Mouse (Mus musculus): ENCODE measurements at regions not wholly inside any gene's neighbourhood (a gene's known extent, or its start where the extent isn't known, plus 50 kb on each side); places are given as distances from the start of the nearest gene placed in this dataset.

- H3K27ac ChIP-seq (ENCODE audit: control insufficient read depth, insufficient read depth, low read depth, low read length), result no peak overlapping the region
- no peak overlapping the region for H3K4me3 ChIP-seq (ENCODE audit: control insufficient read depth, low read depth, low read length)
- no peaks in the 10 kb centered on the region for H3K4me1 ChIP-seq (ENCODE audit: control insufficient read depth, insufficient read depth, low read length)
- no peaks in the 10 kb centered on the region for H3K27me3 ChIP-seq (ENCODE audit: control insufficient read depth, insufficient read depth, low read length)
- no peak for TF ChIP-seq CTCF (IDR thresholded peaks at IDR 0.05; ENCODE audit: control insufficient read depth, insufficient read depth, insufficient replicate concordance, low read depth, low read length)
- H3K36me3 ChIP-seq (ENCODE audit: control insufficient read depth, insufficient read depth, low read length), result no peaks in the 10 kb centered on the region
These were observed 129.2 kb upstream of the Sox11 start for GRCm38 (mm10) chr12:27471557-27471956.

- Histone ChIP-seq H3K4me3 (ENCODE audit: control insufficient read depth, low read depth, low read length) (no peak overlapping the region), H3K4me1 (ENCODE audit: control insufficient read depth, insufficient read depth, low read length) (no peaks in the 10 kb centered on the region), H3K27me3 (ENCODE audit: control insufficient read depth, insufficient read depth, low read length) (no peaks in the 10 kb centered on the region), H3K36me3 (ENCODE audit: control insufficient read depth, insufficient read depth, low read length) (no peaks in the 10 kb centered on the region), H3K27ac (ENCODE audit: control insufficient read depth, insufficient read depth, low read depth, low read length) (no peak overlapping the region)
- no peak for TF ChIP-seq POLR2A (IDR thresholded peaks at IDR 0.05; ENCODE audit: control insufficient read depth, low read depth, low read length)
- TF ChIP-seq CTCF (IDR thresholded peaks at IDR 0.05; ENCODE audit: control insufficient read depth, insufficient read depth, insufficient replicate concordance, low read depth, low read length), result no peak
These were observed 128.0 kb upstream of the Sox11 start for GRCm38 (mm10) chr12:27470346-27470745.

GRCm38 (mm10) chr12:27468782-27469181, 126.4 kb upstream of the Sox11 start:
- Histone ChIP-seq H3K4me1 (ENCODE audit: control insufficient read depth, insufficient read depth, low read length) (no peaks in the 10 kb centered on the region), H3K36me3 (ENCODE audit: control insufficient read depth, insufficient read depth, low read length) (no peaks in the 10 kb centered on the region), H3K4me3 (ENCODE audit: control insufficient read depth, low read depth, low read length) (no peak overlapping the region), H3K27ac (ENCODE audit: control insufficient read depth, insufficient read depth, low read depth, low read length) (no peak overlapping the region), H3K27me3 (ENCODE audit: control insufficient read depth, insufficient read depth, low read length) (no peaks in the 10 kb centered on the region)
- TF ChIP-seq POLR2A (IDR thresholded peaks at IDR 0.05; ENCODE audit: control insufficient read depth, low read depth, low read length) (no peak), CTCF (IDR thresholded peaks at IDR 0.05; ENCODE audit: control insufficient read depth, insufficient read depth, insufficient replicate concordance, low read depth, low read length) (no peak)

GRCm38 (mm10) chr12:27468141-27468540, 125.8 kb upstream of the Sox11 start:
- no peak for TF ChIP-seq CTCF (IDR thresholded peaks at IDR 0.05; ENCODE audit: control insufficient read depth, insufficient read depth, insufficient replicate concordance, low read depth, low read length)
- no peak for TF ChIP-seq POLR2A (IDR thresholded peaks at IDR 0.05; ENCODE audit: control insufficient read depth, low read depth, low read length)
- Histone ChIP-seq H3K4me3 (ENCODE audit: control insufficient read depth, low read depth, low read length) (no peak overlapping the region), H3K36me3 (ENCODE audit: control insufficient read depth, insufficient read depth, low read length) (no peaks in the 10 kb centered on the region), H3K27me3 (ENCODE audit: control insufficient read depth, insufficient read depth, low read length) (no peaks in the 10 kb centered on the region), H3K4me1 (ENCODE audit: control insufficient read depth, insufficient read depth, low read length) (no peaks in the 10 kb centered on the region), H3K27ac (ENCODE audit: control insufficient read depth, insufficient read depth, low read depth, low read length) (no peak overlapping the region)

- H3K27ac ChIP-seq (ENCODE audit: control insufficient read depth, insufficient read depth, low read depth, low read length), result no peak overlapping the region
- no peaks in the 10 kb centered on the region for H3K36me3 ChIP-seq (ENCODE audit: control insufficient read depth, insufficient read depth, low read length)
- H3K27me3 ChIP-seq (ENCODE audit: control insufficient read depth, insufficient read depth, low read length), result no peaks in the 10 kb centered on the region
- H3K4me1 ChIP-seq (ENCODE audit: control insufficient read depth, insufficient read depth, low read length), result no peaks in the 10 kb centered on the region
- no peak overlapping the region for H3K4me3 ChIP-seq (ENCODE audit: control insufficient read depth, low read depth, low read length)
- TF ChIP-seq POLR2A (IDR thresholded peaks at IDR 0.05; ENCODE audit: control insufficient read depth, low read depth, low read length), result no peak
- TF ChIP-seq CTCF (IDR thresholded peaks at IDR 0.05; ENCODE audit: control insufficient read depth, insufficient read depth, insufficient replicate concordance, low read depth, low read length), result no peak
These were observed 123.3 kb upstream of the Sox11 start for GRCm38 (mm10) chr12:27465499-27466150.

- H3K27me3 ChIP-seq (ENCODE audit: control insufficient read depth, insufficient read depth, low read length), result no peaks in the 10 kb centered on the region
- no peak for TF ChIP-seq CTCF (IDR thresholded peaks at IDR 0.05; ENCODE audit: control insufficient read depth, insufficient read depth, insufficient replicate concordance, low read depth, low read length)
- no peak for TF ChIP-seq POLR2A (IDR thresholded peaks at IDR 0.05; ENCODE audit: control insufficient read depth, low read depth, low read length)
- H3K36me3 ChIP-seq (ENCODE audit: control insufficient read depth, insufficient read depth, low read length), result no peaks in the 10 kb centered on the region
These were observed 116.3 kb upstream of the Sox11 start for GRCm38 (mm10) chr12:27458674-27459073.

GRCm38 (mm10) chr12:27437661-27438345, 95.4 kb upstream of the Sox11 start:
- no peak overlapping the region for H3K27ac ChIP-seq (ENCODE audit: control insufficient read depth, insufficient read depth, low read depth, low read length)

More at GRCm38 (mm10) chr12:27458674-27459073, 116.3 kb upstream of the Sox11 start:
- no peak overlapping the region for H3K27ac ChIP-seq (ENCODE audit: control insufficient read depth, insufficient read depth, low read depth, low read length)
- no peak overlapping the region for H3K4me3 ChIP-seq (ENCODE audit: control insufficient read depth, low read depth, low read length)
- no peaks in the 10 kb centered on the region for H3K4me1 ChIP-seq (ENCODE audit: control insufficient read depth, insufficient read depth, low read length)

More at GRCm38 (mm10) chr12:27437661-27438345, 95.4 kb upstream of the Sox11 start:
- no peaks in the 10 kb centered on the region for H3K36me3 ChIP-seq (ENCODE audit: control insufficient read depth, insufficient read depth, low read length)
- no peak for TF ChIP-seq CTCF (IDR thresholded peaks at IDR 0.05; ENCODE audit: control insufficient read depth, insufficient read depth, insufficient replicate concordance, low read depth, low read length)
- TF ChIP-seq POLR2A (IDR thresholded peaks at IDR 0.05; ENCODE audit: control insufficient read depth, low read depth, low read length), result no peak
- H3K4me1 ChIP-seq (ENCODE audit: control insufficient read depth, insufficient read depth, low read length), result no peaks in the 10 kb centered on the region
- no peak overlapping the region for H3K4me3 ChIP-seq (ENCODE audit: control insufficient read depth, low read depth, low read length)
- no peaks in the 10 kb centered on the region for H3K27me3 ChIP-seq (ENCODE audit: control insufficient read depth, insufficient read depth, low read length)

Measured in testis, adult 2 months (tissue).